Mouse (Mus musculus) urinary bladder, postnatal 36 days (tissue): Measurements from ENCODE around the gene Dnaaf2.
"Not testable (repeated sequence)": the region's sequence is repeated elsewhere in the genome, so short reads cannot be mapped to it uniquely, and the experiment has no call there.

Experiments used
- DNase-seq, 2 experiments: peaks; one replicate each; pipeline ENCODE4 v3.0.0; 2022; ENCODE audit warnings: low spot score in 2 of 2, mixed read lengths in 1 of 2

The Dnaaf2 gene

GRCm38 (mm10) chr12:69197378-69198163 is 658 bp downstream of the Dnaaf2 start:
- DNase-seq, result peak; percentile 42 to 44

- DNase-seq, result peak; percentile 55 to 62
Observed at GRCm38 (mm10) chr12:69196444-69197377, 1.5 kb downstream of the Dnaaf2 start, which contains the start of gene Gm49383. Gene Gm49383, minus strand, starts transcription at chr12:69197104.

- no peak for DNase-seq
Observed at GRCm38 (mm10) chr12:69192637-69193036, 5.6 kb downstream of the Dnaaf2 start.

- DNase-seq, result no peak
Observed at GRCm38 (mm10) chr12:69191396-69191795, 6.8 kb downstream of the Dnaaf2 start.

- no peak for DNase-seq
Observed at GRCm38 (mm10) chr12:69190522-69190921, 7.7 kb downstream of the Dnaaf2 start.

- DNase-seq, result no peak
Observed at GRCm38 (mm10) chr12:69190074-69190473, 8.2 kb downstream of the Dnaaf2 start.

GRCm38 (mm10) chr12:69186811-69187471 is 11.3 kb downstream of the Dnaaf2 start:
- no peak for DNase-seq

- no peak for DNase-seq
Observed at GRCm38 (mm10) chr12:69185371-69185770, 12.9 kb downstream of the Dnaaf2 start.

GRCm38 (mm10) chr12:69184342-69185295 is 13.6 kb downstream of the Dnaaf2 start:
- peak; percentile 32 to 63 for DNase-seq

- DNase-seq, result peak; percentile 99
Observed at GRCm38 (mm10) chr12:69183583-69184308, 14.5 kb downstream of the Dnaaf2 start, which contains the start of the genes Rpl36al and Mgat2. Gene Rpl36al, minus strand, starts transcription at chr12:69184083. Gene Mgat2, plus strand, starts transcription at chr12:69184157.

GRCm38 (mm10) chr12:69181800-69182199 is 16.4 kb downstream of the Dnaaf2 start:
- DNase-seq, result no peak

GRCm38 (mm10) chr12:69179371-69179770 is 18.9 kb downstream of the Dnaaf2 start:
- DNase-seq, result no peak

GRCm38 (mm10) chr12:69177526-69177925 is 20.7 kb downstream of the Dnaaf2 start:
- no peak for DNase-seq

- no peak for DNase-seq
Observed at GRCm38 (mm10) chr12:69175975-69176374, 22.3 kb downstream of the Dnaaf2 start.

- no peak for DNase-seq
Observed at GRCm38 (mm10) chr12:69171307-69171706, 26.9 kb downstream of the Dnaaf2 start.

GRCm38 (mm10) chr12:69168461-69169106 is 29.6 kb downstream of the Dnaaf2 start, which contains the start of gene Lrr1:
Gene Lrr1, plus strand, starts transcription at chr12:69168814.
- peak; percentile 84 to 86 for DNase-seq

- DNase-seq, result no peak
Observed at GRCm38 (mm10) chr12:69167656-69168460, 30.4 kb downstream of the Dnaaf2 start.

- DNase-seq, result not testable (repeated sequence)
Observed at GRCm38 (mm10) chr12:69166861-69167581, 31.2 kb downstream of the Dnaaf2 start.
